Mouse (Mus musculus) stomach, postnatal 0 days (tissue): ENCODE measurements around the gene Tnpo3.

Source experiments
- CTCF ChIP-seq: IDR thresholded peaks from 2 replicates; pipeline ENCODE4 v1.5.1; 2016; ENCODE audit warnings: antibody characterized with exemption, low read depth, mild to moderate bottlenecking, moderate library complexity
- EP300 ChIP-seq: optimal IDR thresholded peaks from 2 replicates; pipeline ENCODE3; 2016; ENCODE audit warnings: antibody characterized with exemption

DNA sequence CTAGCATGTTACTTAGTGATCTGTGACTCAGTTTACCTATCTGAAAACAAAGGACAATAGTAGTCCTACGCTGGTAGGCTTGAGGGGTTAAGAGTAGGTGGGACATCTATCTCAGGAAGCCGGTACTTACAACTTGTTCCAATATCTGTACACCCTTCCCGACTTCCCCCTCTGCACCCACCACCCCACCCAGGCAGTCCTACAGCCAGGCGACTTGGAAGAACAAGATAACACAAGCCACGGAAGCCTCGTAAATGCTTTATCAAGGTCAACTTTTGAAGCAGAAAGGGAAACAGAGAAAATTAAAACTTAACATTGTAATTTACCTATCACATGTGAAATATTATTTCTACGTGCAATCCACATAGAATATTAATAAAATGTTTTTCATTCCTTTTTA, 109.5 kb downstream of the Tnpo3 start:
- TF ChIP-seq EP300 (no peak), CTCF (no peak)
